Mouse (Mus musculus) kidney, adult 2 months (tissue): Measurements from ENCODE around the gene 4932438H23Rik. TPM values are rescaled to one million over a fixed set of nuclear protein-coding genes. Genes with fewer than 3 reads are reported as not detected.
A peak's percentile ranks its signal among the peaks of the same experiment; 100 is the strongest.
"Not testable (repeated sequence)": the region's sequence is repeated elsewhere in the genome, so short reads cannot be mapped to it uniquely, and the experiment has no call there.

ENCODE experiments used
- DNase-seq: peaks from one replicate; pipeline ENCODE4 v3.0.0; 2021
- H3K27ac ChIP-seq: fragments of 200-500 bp; 2 replicates; pipeline ENCODE4 v1.5.1; 2012; ENCODE audit warnings: low read depth, low read length, control low read depth, inconsistent platforms; ENCODE audit not compliant: insufficient read depth
- H3K27me3 ChIP-seq: fragments of 200-500 bp; replicated peaks from 2 replicates; pipeline ENCODE4 v1.6.1; 2012; ENCODE audit warnings: mild to moderate bottlenecking, moderate library complexity, low read length, inconsistent platforms; ENCODE audit not compliant: control insufficient read depth, insufficient read depth
- H3K36me3 ChIP-seq: fragments of 200-500 bp; 2 replicates; pipeline ENCODE4 v1.6.1; 2012; ENCODE audit warnings: mild to moderate bottlenecking, moderate library complexity, low read length, inconsistent platforms; ENCODE audit not compliant: control insufficient read depth, insufficient read depth
- H3K4me1 ChIP-seq: fragments of 200-500 bp; 2 replicates; pipeline ENCODE4 v1.6.1; 2011; ENCODE audit warnings: low read length; ENCODE audit not compliant: control insufficient read depth, insufficient read depth
- H3K4me3 ChIP-seq: fragments of 200-500 bp; 2 replicates; pipeline ENCODE4 v1.5.1; 2011; ENCODE audit warnings: mild to moderate bottlenecking, low read depth, low read length, control low read depth; ENCODE audit not compliant: insufficient read depth
- CTCF ChIP-seq: fragments of 200-500 bp; conservative IDR thresholded peaks from 2 replicates; pipeline ENCODE4 v1.5.1; 2011; ENCODE audit warnings: low read depth, mild to moderate bottlenecking, control low read depth, low read length, moderate library complexity, mixed read lengths; ENCODE audit not compliant: insufficient read depth, insufficient read length
- POLR2A ChIP-seq: fragments of 200-500 bp; IDR thresholded peaks from one replicate; pipeline ENCODE4 v1.6.1; 2011; ENCODE audit warnings: low read depth, low read length, control low read depth
- WGBS: fragments of 180-500 bp; shearing (Covaris S2); methylation state at CpG from one replicate; pipeline ENCODE4 v1.1.7; 2018; 5-methylcytosine and 5-hydroxymethylcytosine counted together
- polyA plus RNA-seq: library from polyadenylated mRNA; depleted of rRNA; stranded (reverse); fragments of >200 nt; gene quantifications from 2 replicates; pipeline ENCODE4 v1.2.3, GENCODE M21; 2012

Gene 4932438H23Rik
- polyA plus RNA-seq, 1 experiment = 0.14 TPM

GRCm38 (mm10) chr16:91084307-91085238, 10.3 kb downstream of the 4932438H23Rik start:
- DNase-seq = peak; percentile 21
- Histone ChIP-seq H3K4me3 (no peak overlapping the region), H3K36me3 (no peaks in the 10 kb centered on the region), H3K27me3 (no peaks in the 10 kb centered on the region), H3K4me1 (no peaks in the 10 kb centered on the region), H3K27ac (no peak overlapping the region)
- TF ChIP-seq POLR2A (no peak), CTCF (no peak)
- WGBS = 70% methylated on average over 21 of the region's 21 CpGs

GRCm38 (mm10) chr16:91083002-91083646, 11.8 kb downstream of the 4932438H23Rik start:
- DNase-seq = no peak
- no peaks in the 10 kb centered on the region for H3K27me3 ChIP-seq
- TF ChIP-seq CTCF = no peak
- TF ChIP-seq POLR2A = no peak

GRCm38 (mm10) chr16:91081508-91081907, 13.4 kb downstream of the 4932438H23Rik start:
- H3K27me3 ChIP-seq = no peaks in the 10 kb centered on the region
- H3K27ac ChIP-seq = no peak overlapping the region
- no peak overlapping the region for H3K4me3 ChIP-seq
- H3K36me3 ChIP-seq = no peaks in the 10 kb centered on the region
- H3K4me1 ChIP-seq = no peaks in the 10 kb centered on the region
- 19% methylated on average over 11 of the region's 12 CpGs for WGBS
- TF ChIP-seq POLR2A (no peak), CTCF (peak; percentile 82)
- DNase-seq = peak; percentile 73

More at GRCm38 (mm10) chr16:91083002-91083646, 11.8 kb downstream of the 4932438H23Rik start:
- no peak overlapping the region for H3K4me3 ChIP-seq
- 63% methylated on average over 4 of the region's 4 CpGs for WGBS
- no peak overlapping the region for H3K27ac ChIP-seq
- no peaks in the 10 kb centered on the region for H3K36me3 ChIP-seq
- H3K4me1 ChIP-seq = no peaks in the 10 kb centered on the region

GRCm38 (mm10) chr16:91076180-91076579, 18.7 kb downstream of the 4932438H23Rik start:
- no peaks in the 10 kb centered on the region for H3K4me1 ChIP-seq
- peak; percentile 30 for DNase-seq
- H3K4me3 ChIP-seq = no peak overlapping the region
- 67% methylated on average over 5 of the region's 5 CpGs for WGBS
- no peak overlapping the region for H3K27ac ChIP-seq
- H3K27me3 ChIP-seq = no peaks in the 10 kb centered on the region
- no peaks in the 10 kb centered on the region for H3K36me3 ChIP-seq
- TF ChIP-seq POLR2A (no peak), CTCF (peak; percentile 31; the same call in 1 of the 2 replicates)

GRCm38 (mm10) chr16:91075423-91075822, 19.5 kb downstream of the 4932438H23Rik start:
- H3K4me3 ChIP-seq, H3K4me1 ChIP-seq, H3K36me3 ChIP-seq, DNase-seq, H3K27ac ChIP-seq, H3K27me3 ChIP-seq: not testable (repeated sequence)
- WGBS = 73% methylated on average over 8 of the region's 8 CpGs

GRCm38 (mm10) chr16:91073163-91073892, 21.6 kb downstream of the 4932438H23Rik start:
- Histone ChIP-seq H3K27me3 (no peaks in the 10 kb centered on the region), H3K27ac (no peak overlapping the region), H3K4me3 (no peak overlapping the region), H3K4me1 (no peaks in the 10 kb centered on the region), H3K36me3 (no peaks in the 10 kb centered on the region)
- WGBS = 44% methylated on average over 20 of the region's 24 CpGs
- TF ChIP-seq CTCF (peak; percentile 91), POLR2A (no peak)
- DNase-seq = peak; percentile 93
